Mouse (Mus musculus) adrenal gland, postnatal 14 days (tissue): Measurements from ENCODE around the gene Olfr1419. TPM values are rescaled to one million over a fixed set of nuclear protein-coding genes. Genes with fewer than 3 reads are reported as not detected.
A peak's percentile ranks its signal among the peaks of the same experiment; 100 is the strongest.
"Not testable (repeated sequence)": the region's sequence is repeated elsewhere in the genome, so short reads cannot be mapped to it uniquely, and the experiment has no call there.

ENCODE experiments used
- DNase-seq: peaks from one replicate; pipeline ENCODE4 v3.0.0; 2021; ENCODE audit warnings: mixed read lengths
- long read RNA-seq, 2 experiments: library from polyadenylated mRNA; stranded (forward); transcript quantifications; one replicate each; pipeline ENCODE4 v2.0.0; 2021
- total RNA-seq: library from RNA; stranded (reverse); gene quantifications from 2 replicates; pipeline ENCODE4 v1.2.3, GENCODE M21; 2021

Olfr1419 gene
- not detected in 2 replicates for total RNA-seq
- long read RNA-seq, experiment 1 = 0 reads
- long read RNA-seq, experiment 2 = 0 reads

DNA sequence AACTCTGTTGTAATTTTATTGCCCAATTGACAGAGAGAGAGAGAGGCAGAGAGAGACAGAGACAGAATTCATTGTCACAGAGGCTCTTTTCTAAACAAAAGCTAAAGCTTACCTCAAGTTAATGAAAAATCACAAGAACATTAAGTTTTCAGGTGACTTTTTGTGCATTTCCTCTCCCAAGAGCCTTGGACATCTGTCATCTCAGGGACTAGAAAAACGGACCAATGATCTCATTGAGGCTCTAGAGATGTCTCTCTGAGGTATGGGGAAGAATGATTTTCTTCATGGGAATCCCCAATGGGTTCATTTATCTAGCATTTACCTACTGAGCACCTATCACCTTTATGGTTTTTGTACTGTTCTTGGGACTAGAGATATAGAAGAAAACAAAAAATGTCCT lies at the start of gene Olfr1419:
Olfr1419 (minus strand) TSS at position 101 of the 400 bp plus-strand sequence.
- DNase-seq = no peak

- DNase-seq = not testable (repeated sequence)
These were observed 47.6 kb upstream of the Olfr1419 start for GRCm38 (mm10) chr19:11922515-11922914.

GRCm38 (mm10) chr19:11922068-11922467 lies 47.2 kb upstream of the Olfr1419 start:
- no peak for DNase-seq

DNA sequence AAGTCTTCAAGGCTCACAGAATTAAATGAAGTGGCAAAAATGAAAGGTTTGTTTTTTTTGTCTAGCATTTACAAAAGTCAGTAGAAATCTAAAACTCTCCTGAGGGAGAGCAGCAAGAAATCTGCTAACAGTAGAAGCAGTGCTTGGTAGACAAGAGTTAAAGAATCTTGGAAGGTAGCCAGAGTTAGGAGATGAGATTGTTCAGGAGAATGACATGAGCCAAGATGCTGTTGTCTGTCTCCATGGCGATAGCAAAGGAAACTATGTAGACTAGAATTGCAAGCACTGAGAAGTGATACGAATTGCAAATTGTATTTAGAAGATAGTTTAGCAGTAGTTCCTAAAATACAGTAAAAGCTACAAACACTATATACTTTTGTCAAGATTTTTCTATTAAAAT lies 40.9 kb upstream of the Olfr1419 start:
- DNase-seq = no peak

DNA sequence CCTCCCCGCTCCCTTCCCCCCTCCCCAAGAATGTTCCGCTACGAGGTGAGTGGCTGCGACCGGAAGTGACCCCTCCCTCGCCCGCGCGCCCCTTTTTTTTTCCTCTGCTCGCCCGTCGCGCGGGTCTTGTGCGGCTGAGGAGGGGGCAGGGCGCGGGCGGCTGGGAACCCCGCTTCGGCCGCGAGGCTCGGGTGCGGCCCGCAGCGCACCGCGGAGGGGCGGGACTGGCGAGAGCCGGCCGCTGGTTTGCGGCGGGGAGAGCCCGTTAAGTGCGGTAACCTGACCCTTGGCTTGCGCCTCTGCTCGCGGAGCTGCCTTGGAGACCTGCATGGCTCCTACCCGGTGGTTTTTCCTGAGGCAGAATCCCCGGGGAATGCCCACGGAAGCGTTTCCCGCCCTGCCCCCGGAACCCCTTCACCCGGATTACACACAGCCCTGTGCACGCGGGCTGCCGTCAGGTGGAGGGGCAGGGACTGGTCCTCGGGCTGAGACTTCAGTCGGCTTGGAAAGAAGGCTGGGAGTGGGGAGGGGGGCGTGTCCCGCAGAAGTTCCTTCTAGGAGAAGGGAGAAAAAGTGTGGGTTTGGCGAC lies 37.7 kb upstream of the Olfr1419 start:
- DNase-seq = peak; percentile 82

DNA sequence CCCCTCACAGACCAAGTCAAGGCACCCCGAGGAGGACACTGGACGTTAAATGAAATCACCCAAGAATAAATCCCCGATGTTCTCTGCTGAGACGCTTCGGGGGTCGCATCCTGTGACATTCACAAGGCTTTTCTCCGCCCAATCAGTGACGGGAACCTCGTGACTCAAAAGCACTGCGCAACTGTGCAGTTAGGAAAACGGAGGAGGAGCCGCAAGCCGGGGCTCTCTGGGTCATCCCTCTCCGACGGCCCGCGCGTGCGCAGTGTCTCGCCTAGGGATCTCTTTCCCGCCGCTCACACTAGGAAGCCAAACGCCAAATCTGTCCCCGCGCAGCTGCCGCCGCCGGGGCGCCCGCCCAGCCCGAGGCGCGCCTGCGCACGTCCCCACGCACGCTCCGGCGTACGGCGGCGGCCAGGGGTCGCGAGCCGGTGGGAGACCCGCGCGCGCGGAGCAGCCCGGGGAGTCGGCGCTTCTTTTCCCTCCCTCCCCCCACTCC lies 37.2 kb upstream of the Olfr1419 start, which contains the start of gene Patl1:
Patl1 (plus strand) TSS at position 363 of the 496 bp plus-strand sequence.
- DNase-seq = peak; percentile 99

GRCm38 (mm10) chr19:11911603-11912002 lies 36.7 kb upstream of the Olfr1419 start:
- DNase-seq = peak; percentile 60

DNA sequence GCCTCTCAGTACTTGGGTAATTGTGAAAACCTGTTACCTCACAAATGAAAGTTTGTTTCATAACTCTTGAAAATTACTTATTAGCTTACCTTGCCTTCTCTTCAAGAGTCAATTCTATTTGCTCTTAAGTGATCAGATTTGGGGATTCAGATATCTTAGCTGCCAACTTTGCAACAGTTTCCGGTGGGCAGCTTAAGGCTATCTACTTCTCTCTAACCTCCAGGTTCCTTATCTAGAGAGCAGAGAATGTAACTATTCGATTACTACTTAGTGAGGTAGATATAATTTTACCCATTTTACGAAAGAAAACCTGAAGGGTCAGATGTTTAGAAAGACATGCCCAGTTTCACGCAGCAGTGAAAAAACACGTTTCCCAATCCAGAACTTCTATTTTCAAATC lies 36.1 kb upstream of the Olfr1419 start:
- DNase-seq = no peak

DNA sequence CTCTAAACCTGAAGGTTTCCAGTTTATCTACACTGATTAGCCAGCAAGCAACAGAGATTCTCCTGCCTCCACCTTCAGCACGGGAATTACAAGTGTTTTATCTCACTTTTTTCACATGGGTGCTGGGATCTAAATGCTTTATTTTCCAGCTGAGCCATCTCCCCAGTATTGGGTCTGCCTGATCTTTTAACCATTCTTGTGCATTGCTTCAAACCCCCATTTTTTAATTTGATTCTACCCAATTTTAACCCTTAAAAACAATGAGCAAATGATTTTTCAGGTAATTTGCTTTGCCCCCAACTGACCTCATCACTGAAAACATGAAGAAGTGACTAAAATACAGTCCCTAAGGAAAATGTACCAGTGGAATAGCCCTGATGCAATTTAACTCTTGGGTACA lies 11.4 kb upstream of the Olfr1419 start, which contains the start of gene Olfr1420:
Olfr1420 (plus strand) TSS at position 301 of the 400 bp plus-strand sequence.
- DNase-seq = no peak

- DNase-seq = not testable (repeated sequence)
These were observed 3.5 kb upstream of the Olfr1419 start for GRCm38 (mm10) chr19:11878404-11878803.

DNA sequence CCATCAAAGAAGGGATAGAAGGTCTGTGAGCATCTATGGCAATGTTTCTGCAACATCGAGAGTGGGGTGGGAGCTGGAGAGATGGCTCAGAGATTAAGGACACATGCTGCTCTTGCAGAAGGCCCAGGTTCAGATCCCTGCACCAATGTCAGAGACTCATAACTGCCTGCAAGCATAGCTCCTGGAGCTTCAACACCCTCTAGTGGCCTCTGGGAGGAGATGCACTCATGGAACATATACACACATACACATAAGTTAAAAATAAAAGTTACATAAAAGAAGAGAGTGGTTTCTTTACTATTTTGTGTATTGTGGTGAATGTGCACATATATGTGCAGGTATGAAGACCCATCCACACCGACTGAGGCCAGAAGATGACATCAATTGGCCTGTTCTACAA lies 7.1 kb downstream of the Olfr1419 start:
- DNase-seq = no peak

- DNase-seq = no peak
These were observed 13.9 kb downstream of the Olfr1419 start, which contains the start of gene Olfr1418 for GRCm38 (mm10) chr19:11860966-11861365. TSS of gene Olfr1418 (minus strand) at chr19:11861066.

GRCm38 (mm10) chr19:11856506-11856905 lies 18.4 kb downstream of the Olfr1419 start:
- peak; percentile 76 for DNase-seq

GRCm38 (mm10) chr19:11854821-11855220 lies 20.1 kb downstream of the Olfr1419 start:
- DNase-seq = no peak

DNA sequence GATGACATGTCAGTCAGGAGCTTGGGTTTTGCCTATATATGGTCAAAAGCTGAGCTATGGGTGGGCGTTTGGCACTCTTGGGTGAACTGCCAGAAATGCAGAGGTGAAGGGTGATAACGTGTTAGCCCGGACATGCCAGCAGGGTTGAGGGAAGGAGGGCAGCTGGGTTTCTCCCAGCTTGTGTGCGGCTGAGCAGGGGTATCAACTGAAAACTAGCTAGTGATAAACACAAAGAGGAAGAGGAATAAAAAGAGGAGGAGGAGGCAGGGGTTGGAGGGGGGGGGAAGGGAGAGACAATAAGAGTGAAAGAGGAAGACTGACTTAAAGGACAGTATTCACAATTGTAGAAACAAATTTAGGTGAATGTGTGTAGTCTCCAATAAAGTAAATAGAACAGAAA lies 22.3 kb downstream of the Olfr1419 start:
- no peak for DNase-seq

- DNase-seq = no peak
These were observed 28.6 kb downstream of the Olfr1419 start for GRCm38 (mm10) chr19:11846333-11846732.

DNA sequence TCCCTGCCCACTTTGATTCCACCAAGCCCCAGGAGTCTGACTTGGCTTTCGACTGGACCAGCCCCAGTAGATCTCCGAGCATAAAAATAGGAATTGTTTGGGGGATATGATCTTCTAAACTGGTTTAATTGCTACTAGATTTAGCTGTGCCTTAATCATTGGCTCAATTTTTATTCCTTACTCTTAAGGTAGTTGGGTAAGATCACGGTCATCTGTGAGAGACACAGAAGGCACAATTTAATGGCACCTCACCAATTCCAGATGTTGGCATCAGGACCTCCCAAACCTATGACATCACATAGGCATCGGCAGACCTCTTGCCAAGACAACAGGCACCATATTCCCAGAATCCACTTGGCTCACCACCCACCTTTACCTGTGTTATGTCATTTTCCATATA lies 35.8 kb downstream of the Olfr1419 start, which contains the start of gene Olfr1417:
Olfr1417 (minus strand) TSS at position 101 of the 400 bp plus-strand sequence.
- DNase-seq = no peak

- DNase-seq = no peak
These were observed 51.4 kb downstream of the Olfr1419 start for GRCm38 (mm10) chr19:11823346-11824065.

- peak; percentile 27 for DNase-seq
These were observed 54.7 kb downstream of the Olfr1419 start for GRCm38 (mm10) chr19:11820211-11820610.

DNA sequence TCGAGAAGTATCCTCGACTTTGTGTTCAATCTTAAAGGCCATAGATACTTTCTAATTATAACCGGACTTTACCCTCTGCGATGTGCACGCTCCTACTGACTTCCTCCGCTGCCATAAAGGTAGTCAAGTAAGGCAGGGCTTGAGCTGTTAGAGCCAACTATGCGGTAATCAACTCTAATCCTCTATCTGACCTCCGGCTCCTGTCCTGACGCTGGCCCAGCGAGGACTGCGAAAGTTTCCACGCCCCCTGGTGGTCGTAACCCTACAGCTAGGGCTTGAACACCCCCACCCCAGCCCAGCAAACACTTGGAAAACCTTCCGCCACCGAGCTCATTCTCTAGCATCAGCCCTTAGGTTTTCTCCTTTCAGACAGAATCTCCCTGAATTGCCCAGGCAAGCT lies 55.1 kb downstream of the Olfr1419 start:
- peak; percentile 90 for DNase-seq

DNA sequence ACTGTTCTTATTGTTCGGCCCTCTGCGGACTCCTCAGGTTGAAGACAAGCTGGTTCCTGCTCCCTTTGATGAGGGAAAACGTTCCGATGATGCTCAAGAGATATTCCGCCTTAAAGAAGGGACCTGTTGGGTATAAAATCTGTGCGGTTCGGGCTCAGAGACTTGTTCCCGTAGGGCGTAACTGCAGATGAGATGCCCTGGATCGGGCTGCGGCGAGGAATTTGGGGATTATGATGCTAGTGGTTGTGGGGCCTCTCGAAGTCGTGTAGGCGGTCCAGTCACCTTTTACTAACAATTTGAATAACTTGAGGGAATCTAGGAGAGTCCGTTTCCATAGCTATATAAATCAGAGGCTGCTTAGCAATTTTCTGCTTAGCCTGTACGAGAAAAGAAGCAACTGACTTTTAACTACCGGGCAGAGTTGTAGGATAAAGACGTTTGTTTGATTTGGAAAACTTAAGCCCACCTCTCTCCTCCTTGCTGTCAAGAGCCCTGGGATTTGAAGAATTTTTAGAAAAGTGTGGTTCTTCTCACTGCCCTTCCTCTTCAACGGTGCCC lies 55.7 kb downstream of the Olfr1419 start, which contains the start of gene Stx3:
Stx3 (minus strand) TSS at position 261 of the 558 bp plus-strand sequence.
- DNase-seq = peak; percentile 12
